Mouse (Mus musculus): ENCODE results near the gene Kcnk3. TPM values are rescaled to one million over a fixed set of nuclear protein-coding genes. Genes with fewer than 3 reads are reported as not detected.

Gene Kcnk3
- total RNA-seq, 2 experiments from 2014 or later, result 0.18 to 0.59 TPM

GRCm38 (mm10) chr5:30632134-30632533 lies 44.2 kb downstream of the Kcnk3 start:
- no peak for DNase-seq (ENCODE audit: low spot score)

- no peak for DNase-seq (ENCODE audit: low spot score)
These were observed 49.0 kb downstream of the Kcnk3 start for GRCm38 (mm10) chr5:30636994-30637393.

- DNase-seq (ENCODE audit: low spot score), result peak; percentile 77
These were observed 50.1 kb downstream of the Kcnk3 start for GRCm38 (mm10) chr5:30638041-30638440.

- DNase-seq (ENCODE audit: low spot score), result no peak
These were observed 55.7 kb downstream of the Kcnk3 start for GRCm38 (mm10) chr5:30643477-30644179.

- no peak for DNase-seq (ENCODE audit: low spot score)
These were observed 58.1 kb downstream of the Kcnk3 start for GRCm38 (mm10) chr5:30646036-30646435.

- DNase-seq (ENCODE audit: low spot score), result no peak
These were observed 59.4 kb downstream of the Kcnk3 start for GRCm38 (mm10) chr5:30647396-30647795.

GRCm38 (mm10) chr5:30647815-30648560 lies 60.0 kb downstream of the Kcnk3 start, which contains the start of gene Slc35f6:
Gene Slc35f6 (plus strand): TSS chr5:30647933.
- peak; percentile 95 for DNase-seq (ENCODE audit: low spot score)

GRCm38 (mm10) chr5:30649558-30649957 lies 61.6 kb downstream of the Kcnk3 start:
- no peak for DNase-seq (ENCODE audit: low spot score)

GRCm38 (mm10) chr5:30650756-30651155 lies 62.8 kb downstream of the Kcnk3 start:
- DNase-seq (ENCODE audit: low spot score), result peak; percentile 49

- DNase-seq (ENCODE audit: low spot score), result no peak
These were observed 63.6 kb downstream of the Kcnk3 start for GRCm38 (mm10) chr5:30651554-30651953.

- DNase-seq (ENCODE audit: low spot score), result no peak
These were observed 65.3 kb downstream of the Kcnk3 start for GRCm38 (mm10) chr5:30653246-30653645.

GRCm38 (mm10) chr5:30655042-30655441 lies 67.1 kb downstream of the Kcnk3 start:
- no peak for DNase-seq (ENCODE audit: low spot score)

GRCm38 (mm10) chr5:30655526-30656195 lies 67.7 kb downstream of the Kcnk3 start:
- no peak for DNase-seq (ENCODE audit: low spot score)

GRCm38 (mm10) chr5:30659042-30659441 lies 71.1 kb downstream of the Kcnk3 start:
- DNase-seq (ENCODE audit: low spot score), result no peak

- DNase-seq (ENCODE audit: low spot score), result no peak
These were observed 72.3 kb downstream of the Kcnk3 start for GRCm38 (mm10) chr5:30660278-30660677.

- DNase-seq (ENCODE audit: low spot score), result no peak
These were observed 72.8 kb downstream of the Kcnk3 start for GRCm38 (mm10) chr5:30660813-30661212.

GRCm38 (mm10) chr5:30665360-30665759 lies 77.4 kb downstream of the Kcnk3 start:
- DNase-seq (ENCODE audit: low spot score), result no peak

GRCm38 (mm10) chr5:30665968-30666367 lies 78.0 kb downstream of the Kcnk3 start:
- DNase-seq (ENCODE audit: low spot score), result no peak

GRCm38 (mm10) chr5:30666391-30667195 lies 78.6 kb downstream of the Kcnk3 start, which contains the start of gene Cenpa:
Gene Cenpa (plus strand): TSS chr5:30666777.
- DNase-seq (ENCODE audit: low spot score), result peak; percentile 96

- DNase-seq (ENCODE audit: low spot score), result no peak
These were observed 79.2 kb downstream of the Kcnk3 start for GRCm38 (mm10) chr5:30667215-30667614.

GRCm38 (mm10) chr5:30667686-30668085 lies 79.7 kb downstream of the Kcnk3 start:
- DNase-seq (ENCODE audit: low spot score), result no peak

Measured in gastrocnemius, adult 18-20 months (tissue).